Mouse (Mus musculus) spleen, adult 2 months (tissue): ENCODE data around the gene Tgif2.

Experiments
- CTCF ChIP-seq: fragments of 200-500 bp; IDR thresholded peaks from 2 replicates; pipeline ENCODE4 v1.5.1; 2011; ENCODE audit warnings: mild to moderate bottlenecking, inconsistent platforms; ENCODE audit not compliant: insufficient read depth, insufficient read length, insufficient replicate concordance; ENCODE audit errors: extremely low read depth
- POLR2A ChIP-seq: fragments of 200-500 bp; IDR thresholded peaks from 2 replicates; pipeline ENCODE4 v1.6.1; 2011; ENCODE audit warnings: low read depth, low read length, inconsistent platforms

- no peak for TF ChIP-seq POLR2A
- no peak for TF ChIP-seq CTCF
Observed at GRCm38 (mm10) chr2:156864481-156864880, 24.7 kb downstream of the Tgif2 start.
